Mouse (Mus musculus): ENCODE results near the gene Gm42742. TPM values are rescaled to one million over a fixed set of nuclear protein-coding genes. Genes with fewer than 3 reads are reported as not detected.

Gene Gm42742
- polyA plus RNA-seq, 1 experiment from 2014 or later: 37.4 TPM

- DNase-seq (no peak), ATAC-seq (ENCODE audit: insufficient read depth) (no peak)
- Histone ChIP-seq H3K27ac (ENCODE audit: low read depth) (peak overlapping the region; percentile 67; the same call in 1 of the 2 replicates), H3K9ac (peak overlapping the region; percentile 50; the same call in 1 of the 2 replicates), H3K9me3 (ENCODE audit: low read depth, low read length) (no peaks in the 10 kb centered on the region), H3K4me3 (ENCODE audit: low read depth, low read length) (peak overlapping the region; percentile 50), H3K4me2 (peak overlapping the region; percentile 74), H3K36me3 (ENCODE audit: insufficient read depth) (peaks cover 49% of the 10 kb centered on the region), H3K4me1 (ENCODE audit: insufficient read depth) (peaks cover 21% of the 10 kb centered on the region), H3K27me3 (ENCODE audit: insufficient read depth, low read length) (no peaks in the 10 kb centered on the region)
- 51% methylated on average over 3 of the region's 3 CpGs for WGBS
- TF ChIP-seq CTCF (IDR thresholded peaks at IDR 0.05; ENCODE audit: low read depth): no peak
Measured at GRCm38 (mm10) chr7:127020031-127020430, 866 bp downstream of the Gm42742 start.

GRCm38 (mm10) chr7:127019306-127019960, 1.5 kb downstream of the Gm42742 start:
- DNase-seq (no peak), ATAC-seq (ENCODE audit: insufficient read depth) (no peak)
- Histone ChIP-seq H3K9me3 (ENCODE audit: low read depth, low read length) (no peaks in the 10 kb centered on the region), H3K27ac (ENCODE audit: low read depth) (peak overlapping the region; percentile 67; the same call in 1 of the 2 replicates), H3K27me3 (ENCODE audit: insufficient read depth, low read length) (no peaks in the 10 kb centered on the region), H3K9ac (peak overlapping the region; percentile 50; the same call in 1 of the 2 replicates), H3K4me3 (ENCODE audit: low read depth, low read length) (peak overlapping the region; percentile 50), H3K4me2 (peak overlapping the region; percentile 74), H3K4me1 (ENCODE audit: insufficient read depth) (peaks cover 21% of the 10 kb centered on the region), H3K36me3 (ENCODE audit: insufficient read depth) (peaks cover 52% of the 10 kb centered on the region)
- WGBS: 73% methylated on average over 14 of the region's 14 CpGs
- TF ChIP-seq CTCF (IDR thresholded peaks at IDR 0.05; ENCODE audit: low read depth): no peak

- peak overlapping the region; percentile 79; the same call in 1 of the 2 replicates for H3K27ac ChIP-seq (ENCODE audit: low read depth)
- H3K36me3 ChIP-seq (ENCODE audit: insufficient read depth): peaks cover 49% of the 10 kb centered on the region
- WGBS: 58% methylated on average over 15 of the region's 15 CpGs
- H3K4me2 ChIP-seq: peak overlapping the region; percentile 87; the same call in 1 of the 2 replicates
- no peak overlapping the region for H3K4me3 ChIP-seq (ENCODE audit: low read depth, low read length)
- H3K4me1 ChIP-seq (ENCODE audit: insufficient read depth): peaks cover 15% of the 10 kb centered on the region
- no peak for ATAC-seq (ENCODE audit: insufficient read depth)
- no peak for DNase-seq
- TF ChIP-seq CTCF (IDR thresholded peaks at IDR 0.05; ENCODE audit: low read depth): no peak
- peak overlapping the region; percentile 41; the same call in 1 of the 2 replicates for H3K9ac ChIP-seq
- H3K9me3 ChIP-seq (ENCODE audit: low read depth, low read length): no peaks in the 10 kb centered on the region
- no peaks in the 10 kb centered on the region for H3K27me3 ChIP-seq (ENCODE audit: insufficient read depth, low read length)
Measured at GRCm38 (mm10) chr7:127018416-127019305, 2.2 kb downstream of the Gm42742 start.

GRCm38 (mm10) chr7:127017950-127018345, 2.9 kb downstream of the Gm42742 start:
- Histone ChIP-seq H3K4me2 (peak overlapping the region; percentile 87), H3K9me3 (ENCODE audit: low read depth, low read length) (no peaks in the 10 kb centered on the region), H3K27me3 (ENCODE audit: insufficient read depth, low read length) (no peaks in the 10 kb centered on the region), H3K4me1 (ENCODE audit: insufficient read depth) (peaks cover 9% of the 10 kb centered on the region), H3K4me3 (ENCODE audit: low read depth, low read length) (0 out of 2 replicates have a peak overlapping the region, but pooled peaks have one; percentile 73), H3K27ac (ENCODE audit: low read depth) (peak overlapping the region; percentile 79), H3K9ac (peak overlapping the region; percentile 41), H3K36me3 (ENCODE audit: insufficient read depth) (peaks cover 49% of the 10 kb centered on the region)
- ATAC-seq (ENCODE audit: insufficient read depth) (no peak), DNase-seq (no peak)
- 21% methylated on average over 6 of the region's 6 CpGs for WGBS
- TF ChIP-seq CTCF (IDR thresholded peaks at IDR 0.05; ENCODE audit: low read depth): no peak

GRCm38 (mm10) chr7:127016971-127017949, 3.6 kb downstream of the Gm42742 start, which contains the start of gene Pagr1a:
Gene Pagr1a (minus strand): TSS chr7:127017352.
- ATAC-seq (ENCODE audit: insufficient read depth) (peak; percentile 71), DNase-seq (peak; percentile 100)
- Histone ChIP-seq H3K27ac (ENCODE audit: low read depth) (peak within 1 kb of the TSS; percentile 97), H3K27me3 (ENCODE audit: insufficient read depth, low read length) (no peaks in the 10 kb centered on the region), H3K4me3 (ENCODE audit: low read depth, low read length) (peak within 1 kb of the TSS; percentile 73), H3K9me3 (ENCODE audit: low read depth, low read length) (no peaks in the 10 kb centered on the region), H3K4me1 (ENCODE audit: insufficient read depth) (peaks cover 5% of the 10 kb centered on the region), H3K9ac (peak within 1 kb of the TSS; percentile 88), H3K36me3 (ENCODE audit: insufficient read depth) (peaks cover 49% of the 10 kb centered on the region), H3K4me2 (peak within 1 kb of the TSS; percentile 87)
- 1% methylated on average over 39 of the region's 39 CpGs for WGBS
- TF ChIP-seq CTCF (IDR thresholded peaks at IDR 0.05; ENCODE audit: low read depth): peak; percentile 91

GRCm38 (mm10) chr7:127016486-127016938, 4.4 kb downstream of the Gm42742 start:
- H3K36me3 ChIP-seq (ENCODE audit: insufficient read depth): peaks cover 47% of the 10 kb centered on the region
- DNase-seq: no peak
- H3K27ac ChIP-seq (ENCODE audit: low read depth): peak overlapping the region; percentile 97
- TF ChIP-seq CTCF (IDR thresholded peaks at IDR 0.05; ENCODE audit: low read depth): no peak
- H3K27me3 ChIP-seq (ENCODE audit: insufficient read depth, low read length): no peaks in the 10 kb centered on the region
- peaks cover 5% of the 10 kb centered on the region for H3K4me1 ChIP-seq (ENCODE audit: insufficient read depth)
- H3K9ac ChIP-seq: peak overlapping the region; percentile 88
- H3K4me3 ChIP-seq (ENCODE audit: low read depth, low read length): peak overlapping the region; percentile 73
- H3K4me2 ChIP-seq: peak overlapping the region; percentile 87
- 2% methylated on average over 20 of the region's 22 CpGs for WGBS
- no peaks in the 10 kb centered on the region for H3K9me3 ChIP-seq (ENCODE audit: low read depth, low read length)
- peak; percentile 36 for ATAC-seq (ENCODE audit: insufficient read depth)

Data from lung, embryonic 14.5 days (tissue).